Mouse (Mus musculus): ENCODE measurements around the gene Esyt1. TPM values are rescaled to one million over a fixed set of nuclear protein-coding genes. Genes with fewer than 3 reads are reported as not detected.
"Not testable (repeated sequence)": the region's sequence is repeated elsewhere in the genome, so short reads cannot be mapped to it uniquely, and the experiment has no call there.

Esyt1 gene
- 12.6 and 15.7 TPM in 2 replicates for polyA plus RNA-seq (2014; fragmentation: Nextera tagmentation; extraction: Ambion mirVana)

GRCm38 (mm10) chr10:128525671-128526308, at the start of gene Esyt1:
TSS of gene Esyt1 (minus strand) at chr10:128525871.
- 1% methylated on average over 26 of the region's 37 CpGs for WGBS
- peak within 1 kb of the TSS; percentile 78 for H3K4me3 ChIP-seq (ENCODE audit: low read depth, low read length)
- H3K4me1 ChIP-seq (replicated peaks; ENCODE audit: control insufficient read depth, insufficient read depth, low read length): peaks cover 5% of the 10 kb centered on the region; the same call in 1 of the 2 replicates
- peak within 1 kb of the TSS; percentile 71 for H3K9ac ChIP-seq (ENCODE audit: low read depth, low read length)
- peak within 1 kb of the TSS; percentile 99 for H3K4me2 ChIP-seq (replicated peaks; ENCODE audit: low read depth, low read length)
- H3K9me3 ChIP-seq (ENCODE audit: control insufficient read depth, low read length): no peaks in the 10 kb centered on the region
- H3K27ac ChIP-seq (ENCODE audit: low read depth, low read length): peak within 1 kb of the TSS; percentile 63
- ATAC-seq (ENCODE audit: low FRiP score) (peak; percentile 97), DNase-seq (ENCODE audit: low spot score) (peak; percentile 90)
- H3K36me3 ChIP-seq (ENCODE audit: control insufficient read depth, insufficient read depth, low read length): no peaks in the 10 kb centered on the region
- peaks cover 11% of the 10 kb centered on the region for H3K27me3 ChIP-seq (ENCODE audit: control insufficient read depth, insufficient read depth, low read length)

- Histone ChIP-seq H3K4me2 (replicated peaks; ENCODE audit: low read depth, low read length) (no peak overlapping the region), H3K4me3 (ENCODE audit: low read depth, low read length) (0 out of 2 replicates have a peak overlapping the region, but pooled peaks have one; percentile 6), H3K4me1 (replicated peaks; ENCODE audit: control insufficient read depth, insufficient read depth, low read length) (no peaks in the 10 kb centered on the region), H3K9ac (ENCODE audit: low read depth, low read length) (no peak overlapping the region), H3K27ac (ENCODE audit: low read depth, low read length) (no peak overlapping the region), H3K27me3 (ENCODE audit: control insufficient read depth, insufficient read depth, low read length) (no peaks in the 10 kb centered on the region; the same call in 1 of the 2 replicates), H3K9me3 (ENCODE audit: control insufficient read depth, low read length) (no peaks in the 10 kb centered on the region), H3K36me3 (ENCODE audit: control insufficient read depth, insufficient read depth, low read length) (no peaks in the 10 kb centered on the region)
- DNase-seq (ENCODE audit: low spot score) (no peak), ATAC-seq (ENCODE audit: low FRiP score) (no peak)
- 95% methylated on average over 2 of the region's 2 CpGs for WGBS
These were observed 49.4 kb upstream of the Esyt1 start for GRCm38 (mm10) chr10:128575063-128575462.

GRCm38 (mm10) chr10:128565788-128566531, 40.3 kb upstream of the Esyt1 start, which contains the start of gene Pa2g4:
TSS of gene Pa2g4 (minus strand) at chr10:128565987.
- DNase-seq (ENCODE audit: low spot score) (peak; percentile 98), ATAC-seq (ENCODE audit: low FRiP score) (peak; percentile 99)
- Histone ChIP-seq H3K9ac (ENCODE audit: low read depth, low read length) (peak within 1 kb of the TSS; percentile 93), H3K4me3 (ENCODE audit: low read depth, low read length) (peak within 1 kb of the TSS; percentile 92), H3K9me3 (ENCODE audit: control insufficient read depth, low read length) (no peaks in the 10 kb centered on the region), H3K27ac (ENCODE audit: low read depth, low read length) (peak within 1 kb of the TSS; percentile 81), H3K4me1 (replicated peaks; ENCODE audit: control insufficient read depth, insufficient read depth, low read length) (peaks cover 4% of the 10 kb centered on the region; the same call in 1 of the 2 replicates), H3K36me3 (ENCODE audit: control insufficient read depth, insufficient read depth, low read length) (no peaks in the 10 kb centered on the region; the same call in 1 of the 2 replicates), H3K4me2 (replicated peaks; ENCODE audit: low read depth, low read length) (peak within 1 kb of the TSS; percentile 87), H3K27me3 (ENCODE audit: control insufficient read depth, insufficient read depth, low read length) (no peaks in the 10 kb centered on the region)
- WGBS: under 1% methylated on average over 58 of the region's 58 CpGs

GRCm38 (mm10) chr10:128565206-128565787, 39.6 kb upstream of the Esyt1 start:
- peak; percentile 63 for DNase-seq (ENCODE audit: low spot score)

GRCm38 (mm10) chr10:128563544-128563943, 37.9 kb upstream of the Esyt1 start:
- Histone ChIP-seq H3K27ac (ENCODE audit: low read depth, low read length) (no peak overlapping the region), H3K27me3 (ENCODE audit: control insufficient read depth, insufficient read depth, low read length) (no peaks in the 10 kb centered on the region), H3K4me2 (replicated peaks; ENCODE audit: low read depth, low read length) (no peak overlapping the region), H3K4me1 (replicated peaks; ENCODE audit: control insufficient read depth, insufficient read depth, low read length) (peaks cover 4% of the 10 kb centered on the region; the same call in 1 of the 2 replicates), H3K4me3 (ENCODE audit: low read depth, low read length) (no peak overlapping the region), H3K9me3 (ENCODE audit: control insufficient read depth, low read length) (no peaks in the 10 kb centered on the region), H3K36me3 (ENCODE audit: control insufficient read depth, insufficient read depth, low read length) (peaks cover 5% of the 10 kb centered on the region), H3K9ac (ENCODE audit: low read depth, low read length) (no peak overlapping the region; the same call in 1 of the 2 replicates)
- DNase-seq (ENCODE audit: low spot score) (no peak), ATAC-seq (ENCODE audit: low FRiP score) (no peak)
- 95% methylated on average over 6 of the region's 6 CpGs for WGBS

More at GRCm38 (mm10) chr10:128565206-128565787, 39.6 kb upstream of the Esyt1 start:
- peak overlapping the region; percentile 81 for H3K27ac ChIP-seq (ENCODE audit: low read depth, low read length)
- peak overlapping the region; percentile 93 for H3K9ac ChIP-seq (ENCODE audit: low read depth, low read length)
- H3K4me3 ChIP-seq (ENCODE audit: low read depth, low read length): peak overlapping the region; percentile 92
- WGBS: 0% methylated on average over 45 of the region's 46 CpGs
- H3K4me2 ChIP-seq (replicated peaks; ENCODE audit: low read depth, low read length): peak overlapping the region; percentile 87
- H3K4me1 ChIP-seq (replicated peaks; ENCODE audit: control insufficient read depth, insufficient read depth, low read length): peaks cover 4% of the 10 kb centered on the region; the same call in 1 of the 2 replicates
- H3K27me3 ChIP-seq (ENCODE audit: control insufficient read depth, insufficient read depth, low read length): no peaks in the 10 kb centered on the region
- no peaks in the 10 kb centered on the region for H3K9me3 ChIP-seq (ENCODE audit: control insufficient read depth, low read length)
- ATAC-seq (ENCODE audit: low FRiP score): peak; percentile 63
- H3K36me3 ChIP-seq (ENCODE audit: control insufficient read depth, insufficient read depth, low read length): no peaks in the 10 kb centered on the region; the same call in 1 of the 2 replicates

- Histone ChIP-seq H3K4me2 (replicated peaks; ENCODE audit: low read depth, low read length) (no peak overlapping the region), H3K36me3 (ENCODE audit: control insufficient read depth, insufficient read depth, low read length) (peaks cover 8% of the 10 kb centered on the region), H3K9me3 (ENCODE audit: control insufficient read depth, low read length) (no peaks in the 10 kb centered on the region), H3K27me3 (ENCODE audit: control insufficient read depth, insufficient read depth, low read length) (no peaks in the 10 kb centered on the region), H3K4me3 (ENCODE audit: low read depth, low read length) (no peak overlapping the region), H3K9ac (ENCODE audit: low read depth, low read length) (no peak overlapping the region), H3K4me1 (replicated peaks; ENCODE audit: control insufficient read depth, insufficient read depth, low read length) (no peaks in the 10 kb centered on the region), H3K27ac (ENCODE audit: low read depth, low read length) (no peak overlapping the region)
- ATAC-seq (ENCODE audit: low FRiP score): no peak
- 82% methylated on average over 6 of the region's 6 CpGs for WGBS
- DNase-seq (ENCODE audit: low spot score): no peak
These were observed 31.3 kb upstream of the Esyt1 start for GRCm38 (mm10) chr10:128556963-128557362.

DNA sequence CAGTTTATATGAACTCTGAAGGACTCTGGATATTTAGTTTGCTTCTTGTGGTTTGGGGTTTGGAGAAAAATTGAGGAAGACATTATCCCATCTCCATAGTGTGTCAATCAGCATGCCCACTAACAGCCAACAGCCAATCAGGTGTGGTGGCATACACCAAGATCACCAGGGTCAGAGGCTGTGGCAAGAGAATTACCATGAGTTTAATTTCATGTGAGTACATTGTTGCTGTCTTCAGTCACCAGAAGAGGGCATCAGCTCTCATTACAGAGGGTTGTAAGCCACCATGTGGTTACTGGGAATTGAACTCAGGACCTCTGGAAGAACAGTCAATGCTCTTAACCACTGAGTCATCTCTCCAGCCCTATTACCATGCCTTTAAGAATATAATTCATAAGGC, 30.6 kb upstream of the Esyt1 start:
- Histone ChIP-seq H3K27me3 (ENCODE audit: control insufficient read depth, insufficient read depth, low read length) (no peaks in the 10 kb centered on the region), H3K4me2 (replicated peaks; ENCODE audit: low read depth, low read length) (no peak overlapping the region), H3K9me3 (ENCODE audit: control insufficient read depth, low read length) (no peaks in the 10 kb centered on the region), H3K9ac (ENCODE audit: low read depth, low read length) (no peak overlapping the region), H3K36me3 (ENCODE audit: control insufficient read depth, insufficient read depth, low read length) (peaks cover 8% of the 10 kb centered on the region), H3K4me3 (ENCODE audit: low read depth, low read length) (no peak overlapping the region), H3K4me1 (replicated peaks; ENCODE audit: control insufficient read depth, insufficient read depth, low read length) (no peaks in the 10 kb centered on the region), H3K27ac (ENCODE audit: low read depth, low read length) (no peak overlapping the region)
- DNase-seq (ENCODE audit: low spot score): no peak
- ATAC-seq (ENCODE audit: low FRiP score): no peak

- H3K4me1 ChIP-seq (replicated peaks; ENCODE audit: control insufficient read depth, insufficient read depth, low read length); H3K27me3 ChIP-seq (ENCODE audit: control insufficient read depth, insufficient read depth, low read length); H3K4me2 ChIP-seq (replicated peaks; ENCODE audit: low read depth, low read length); H3K4me3 ChIP-seq (ENCODE audit: low read depth, low read length); H3K9me3 ChIP-seq (ENCODE audit: control insufficient read depth, low read length); H3K36me3 ChIP-seq (ENCODE audit: control insufficient read depth, insufficient read depth, low read length); DNase-seq (ENCODE audit: low spot score); H3K27ac ChIP-seq (ENCODE audit: low read depth, low read length); ATAC-seq (ENCODE audit: low FRiP score); H3K9ac ChIP-seq (ENCODE audit: low read depth, low read length): not testable (repeated sequence)
- 96% methylated on average over 1 of the region's 1 CpGs for WGBS
These were observed 29.9 kb upstream of the Esyt1 start for GRCm38 (mm10) chr10:128555567-128555966.

Measured in hindbrain, embryonic 11.5 days (tissue).